Mouse (Mus musculus) 416B (cell line): Measurements from ENCODE around the gene Pnpla8.
"Not testable (repeated sequence)": the region's sequence is repeated elsewhere in the genome, so short reads cannot be mapped to it uniquely, and the experiment has no call there.

Experiments
- DNase-seq: peaks from one replicate; pipeline ENCODE4 v3.0.0; 2011; ENCODE audit warnings: low read depth

Pnpla8 gene

DNA sequence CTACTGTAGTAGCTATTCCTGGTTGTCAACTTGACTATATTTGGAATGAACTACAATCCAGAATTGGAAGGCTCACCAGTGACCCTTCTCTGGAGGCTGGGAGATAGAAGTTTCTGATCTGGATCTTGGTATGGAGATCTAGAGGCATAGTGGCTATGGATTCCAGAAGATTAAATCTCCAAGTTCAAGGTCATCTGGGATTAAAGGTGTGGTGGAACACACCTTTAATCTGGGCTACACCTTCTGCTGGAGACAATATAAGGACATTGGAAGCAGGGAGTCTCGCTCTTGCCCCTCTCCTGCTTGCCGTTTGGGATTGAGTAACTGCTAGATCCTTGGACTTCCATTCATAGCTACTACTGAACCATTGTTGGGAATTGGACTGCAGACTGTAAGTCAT lies at the start of gene Pnpla8:
Gene Pnpla8, plus strand, starts transcription at position 301 of the 400 bp plus-strand sequence.
- not testable (repeated sequence) for DNase-seq

DNA sequence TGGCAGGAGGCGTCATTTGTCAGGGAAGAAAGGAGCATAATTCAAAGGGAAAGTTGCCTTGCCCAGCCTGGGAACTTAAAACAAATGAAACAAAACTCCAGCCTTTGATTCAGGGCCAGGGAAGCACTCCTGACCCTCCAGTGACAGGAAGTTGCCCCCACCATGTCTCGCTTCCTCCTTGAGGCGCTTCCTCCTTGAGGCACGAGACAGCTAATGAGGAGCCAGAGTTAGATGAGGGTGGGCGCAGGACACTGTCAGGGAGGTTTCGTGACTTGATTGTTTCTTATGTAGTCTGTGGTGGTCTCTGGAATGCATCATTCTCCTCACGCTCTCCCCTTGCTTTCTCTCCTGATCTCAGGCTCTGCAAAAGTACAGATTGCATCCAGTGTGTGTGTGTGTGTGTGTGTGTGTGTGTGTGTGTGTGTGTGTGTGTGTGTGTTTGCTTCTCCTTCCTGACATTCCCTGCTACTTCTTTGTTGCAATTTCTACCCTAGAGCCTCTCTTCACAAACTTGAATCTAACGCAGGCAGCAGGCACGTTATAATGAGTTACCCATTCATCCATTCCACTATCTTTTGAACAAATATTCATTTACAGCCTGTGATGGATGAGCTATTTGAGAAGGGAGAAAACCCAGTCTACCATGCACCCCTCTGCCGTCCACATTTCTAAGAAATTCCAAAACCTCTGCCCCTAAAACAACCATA lies 44.7 kb upstream of the Pnpla8 start:
- no peak for DNase-seq

DNA sequence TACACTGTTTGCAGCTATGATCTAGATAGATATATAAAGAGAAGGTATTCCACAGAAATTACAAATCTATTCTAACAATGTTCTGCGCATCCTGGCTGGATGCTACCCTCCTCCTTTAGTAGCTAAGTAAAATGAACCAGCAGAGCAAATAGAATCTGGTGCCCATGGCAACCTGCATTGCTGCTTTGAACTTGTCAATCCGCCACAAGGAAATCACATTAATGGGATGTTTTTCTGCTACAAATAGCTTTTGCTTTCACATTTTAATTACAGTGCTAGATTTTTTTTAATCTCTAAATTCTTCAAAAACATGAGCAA lies 44.2 kb upstream of the Pnpla8 start:
- DNase-seq: no peak

DNA sequence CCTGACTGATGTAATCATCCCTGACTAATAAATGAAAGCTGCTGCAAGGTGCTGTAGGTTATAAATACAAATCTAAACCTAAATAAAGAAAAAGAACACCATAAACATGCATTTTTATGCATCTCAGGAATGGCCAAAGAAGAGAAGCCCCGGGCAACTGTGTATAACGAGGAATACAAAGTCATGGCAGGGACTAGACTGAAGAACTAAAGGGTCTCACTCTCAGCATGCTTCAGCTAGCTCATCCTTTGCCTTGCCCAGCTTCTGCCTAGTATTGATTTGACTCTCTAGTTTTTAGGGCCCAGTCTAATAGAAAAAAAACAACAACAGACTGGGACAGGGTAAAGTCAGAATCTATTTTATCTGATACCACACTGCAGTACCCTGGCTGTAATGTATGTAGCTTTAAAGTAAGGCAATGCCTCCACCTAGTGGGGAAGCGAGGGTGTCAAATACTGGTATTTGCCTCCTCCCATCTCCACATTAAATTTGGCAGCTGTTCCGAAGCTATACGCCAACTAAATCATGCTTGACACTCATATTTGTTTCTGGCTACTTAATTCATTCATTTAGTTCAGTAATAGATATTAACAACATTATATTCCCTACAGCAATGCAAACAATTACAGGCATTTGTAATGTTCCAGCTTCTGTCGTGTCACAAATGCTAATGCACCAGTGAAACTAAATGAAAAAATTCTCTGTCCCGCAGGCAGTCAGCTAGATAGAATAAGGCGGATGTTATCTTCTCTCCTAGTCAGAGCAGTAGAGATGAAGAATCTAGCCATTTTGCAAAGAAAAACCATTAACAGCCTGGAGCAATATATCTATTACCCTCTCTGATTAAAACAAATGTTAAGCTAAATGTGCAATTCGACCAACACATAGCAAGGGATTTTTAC lies 39.8 kb upstream of the Pnpla8 start:
- DNase-seq: peak; percentile 72

DNA sequence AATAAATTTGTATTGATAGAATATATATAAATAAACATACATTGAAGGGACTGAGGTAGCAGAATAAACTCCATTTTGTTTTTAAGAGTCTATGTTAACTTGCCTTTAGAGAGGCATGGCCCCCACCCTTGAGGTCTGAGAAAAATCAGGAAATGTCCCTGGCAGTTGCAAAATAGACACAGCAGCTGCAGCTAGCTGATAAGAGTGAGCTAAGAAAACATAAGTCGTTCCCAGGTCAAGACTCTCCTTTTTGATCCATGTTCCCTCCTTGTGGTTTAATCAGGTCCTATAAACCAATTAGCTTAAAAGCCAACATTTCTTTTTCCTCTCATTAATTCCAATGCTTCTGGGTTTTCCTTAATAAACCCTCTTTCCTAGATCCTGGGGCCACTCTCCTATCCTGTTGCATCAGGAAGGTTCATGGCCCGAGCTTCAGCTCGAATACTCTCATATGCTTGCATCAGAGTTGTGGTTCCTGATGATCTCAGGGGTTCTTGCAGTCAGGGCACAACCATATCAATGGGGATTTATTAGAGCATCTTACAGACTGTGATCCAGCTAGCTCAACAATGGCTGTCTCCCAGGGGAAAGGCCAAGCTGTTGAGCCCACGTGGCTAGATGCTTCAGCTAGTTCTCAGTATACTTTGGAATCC lies 23.2 kb upstream of the Pnpla8 start:
- DNase-seq: peak; percentile 94

DNA sequence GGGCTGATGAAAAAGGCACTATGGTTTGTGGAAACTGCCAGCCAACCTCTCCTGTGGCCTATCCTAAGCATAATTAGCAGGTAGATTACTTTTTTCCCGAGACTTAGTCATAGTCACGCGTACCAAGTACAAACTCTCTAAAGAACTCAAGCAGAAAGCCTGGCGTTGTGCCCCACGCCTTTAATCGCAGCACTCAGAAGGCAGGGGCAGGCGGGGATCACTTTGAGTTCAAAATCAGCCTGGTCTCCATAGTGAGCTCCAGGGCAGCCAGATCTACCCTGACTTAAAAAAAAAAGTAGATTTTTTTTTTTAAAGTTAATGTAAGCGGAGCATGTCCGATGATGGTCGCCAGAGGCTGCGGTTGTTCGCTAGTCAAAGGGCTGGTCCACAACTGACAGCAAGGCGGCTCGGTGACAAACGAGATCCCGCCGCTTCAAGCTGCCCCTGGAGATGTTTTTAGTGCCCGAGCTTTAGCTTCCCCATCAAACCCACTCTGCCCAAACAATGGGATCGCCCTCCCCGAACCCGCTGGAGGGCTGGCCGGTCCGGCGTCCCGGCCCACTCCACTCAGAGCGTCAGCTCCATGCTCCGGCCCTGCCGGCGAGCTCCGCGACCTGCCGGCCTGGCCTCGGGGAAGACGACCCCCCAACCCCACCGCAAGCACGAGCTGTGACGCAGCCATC lies 11.9 kb upstream of the Pnpla8 start:
- DNase-seq: peak; percentile 57

DNA sequence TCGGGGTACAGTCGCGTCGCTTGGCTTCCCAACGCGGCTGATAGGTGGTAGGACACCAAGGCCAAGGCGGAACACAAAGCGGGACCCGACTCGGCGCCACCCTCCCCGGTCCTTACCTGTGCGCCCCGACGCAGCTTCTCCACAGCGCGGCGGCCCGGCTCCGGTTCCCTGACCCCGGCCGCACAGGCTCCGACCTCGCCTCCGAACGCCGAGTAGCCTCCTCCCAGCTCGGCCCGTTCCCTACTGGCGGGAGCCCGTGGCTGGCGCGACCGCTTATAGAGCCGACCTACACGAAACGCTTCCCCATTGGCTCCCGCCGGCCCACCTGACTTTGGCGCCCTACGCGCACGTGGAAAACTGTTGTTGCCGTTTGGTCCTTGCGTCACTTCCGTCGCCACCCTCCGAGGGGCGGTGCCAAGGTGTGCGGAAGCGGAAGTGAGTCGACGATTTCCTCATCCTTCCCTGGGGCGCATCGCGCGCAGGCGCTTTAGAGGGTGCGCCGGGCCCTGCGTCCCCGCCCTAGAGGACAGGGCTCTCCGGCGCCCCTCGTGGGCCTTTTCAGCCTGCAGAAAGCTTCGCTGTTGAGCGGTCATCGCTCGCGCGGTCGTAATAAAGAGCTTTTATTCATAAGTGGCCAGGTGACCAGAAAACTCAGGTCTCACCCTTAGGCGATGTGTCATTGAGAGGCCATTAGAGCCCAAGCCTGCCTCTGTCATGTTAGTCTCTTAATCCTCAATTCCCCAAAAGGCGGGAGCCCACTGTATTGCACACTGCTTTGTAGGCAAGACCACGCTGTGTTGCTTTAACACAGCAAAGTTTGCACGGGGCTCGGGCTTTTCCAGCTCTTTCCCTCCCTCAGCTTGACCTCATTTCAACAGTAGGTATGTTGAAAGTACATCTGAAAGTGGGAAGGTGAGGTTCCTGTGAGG lies 11.1 kb upstream of the Pnpla8 start, which contains the start of gene Dnajb9:
Gene Dnajb9, minus strand, starts transcription at position 503 of the 929 bp plus-strand sequence.
- peak; percentile 94 for DNase-seq

DNA sequence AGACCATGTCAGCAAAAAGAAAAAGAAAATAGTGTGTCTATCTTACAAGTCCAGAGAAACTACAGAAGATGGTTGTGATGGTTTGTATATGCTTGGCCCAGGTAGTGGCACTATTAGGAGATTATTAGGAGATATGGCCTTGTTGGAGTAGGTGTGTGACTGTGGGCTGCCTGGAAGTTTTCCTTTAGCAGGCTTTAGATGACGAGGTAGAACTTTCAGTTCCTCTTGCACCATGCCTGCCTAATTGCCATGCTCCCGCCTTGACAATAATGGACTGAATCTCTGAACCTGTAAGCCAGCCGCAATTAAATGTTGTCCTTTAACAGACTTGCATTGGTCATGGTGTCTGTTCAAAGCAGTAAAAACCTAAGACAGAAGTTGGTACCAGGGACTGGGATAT lies 9.6 kb upstream of the Pnpla8 start:
- DNase-seq: no peak

DNA sequence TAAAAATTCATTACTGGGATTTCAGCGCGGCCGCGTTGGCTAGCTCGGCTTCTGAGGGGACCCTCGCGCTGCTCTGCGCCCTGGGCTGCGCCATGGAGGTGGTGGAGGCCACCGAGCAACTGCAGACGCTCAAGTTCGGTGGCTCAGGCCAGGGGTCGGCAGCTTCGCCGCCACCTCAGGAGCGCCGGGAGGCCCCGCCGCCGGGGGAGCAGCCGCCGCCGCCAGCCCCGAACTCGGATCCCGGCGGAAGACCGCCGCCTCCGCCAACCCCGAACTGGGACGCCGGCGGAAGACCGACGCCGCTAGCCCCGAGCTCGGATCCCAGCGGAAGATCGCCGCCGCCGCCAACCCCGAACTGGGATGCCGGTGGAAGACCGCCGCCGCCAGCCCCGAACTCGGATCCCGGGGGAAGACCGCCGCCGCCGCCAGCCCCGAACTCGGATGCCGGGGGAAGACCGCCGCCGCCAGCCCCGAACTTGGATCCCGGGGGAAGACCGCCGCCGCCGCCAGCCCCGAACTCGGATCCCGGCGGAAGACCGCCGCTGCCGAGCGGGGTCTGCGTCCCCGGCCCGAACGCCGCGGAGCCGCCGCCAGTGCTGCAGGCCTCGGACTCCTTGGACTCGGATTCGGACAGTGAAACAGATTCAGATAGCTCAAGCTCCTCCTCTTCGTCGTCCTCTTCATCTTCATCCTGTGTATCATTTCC lies 634 bp downstream of the Pnpla8 start:
- DNase-seq: no peak

DNA sequence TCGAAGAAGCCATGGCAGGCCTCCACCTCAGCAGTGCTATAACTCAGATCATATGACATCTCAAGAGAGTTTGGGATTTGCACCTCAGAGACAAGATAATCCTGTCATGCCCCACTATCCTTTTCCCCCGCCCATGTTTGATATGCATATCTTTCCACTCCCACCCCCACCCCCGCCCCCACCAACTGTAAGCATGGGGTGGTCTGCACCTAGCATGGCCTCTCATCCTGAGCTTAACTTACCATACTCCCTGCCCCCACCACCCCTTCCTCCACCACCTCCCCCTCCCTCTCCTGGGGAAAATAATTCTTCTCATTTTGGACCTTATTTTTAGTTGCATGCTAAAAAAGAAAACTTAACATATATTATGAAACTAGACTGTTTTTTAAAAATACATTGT lies 1.9 kb downstream of the Pnpla8 start:
- DNase-seq: no peak

DNA sequence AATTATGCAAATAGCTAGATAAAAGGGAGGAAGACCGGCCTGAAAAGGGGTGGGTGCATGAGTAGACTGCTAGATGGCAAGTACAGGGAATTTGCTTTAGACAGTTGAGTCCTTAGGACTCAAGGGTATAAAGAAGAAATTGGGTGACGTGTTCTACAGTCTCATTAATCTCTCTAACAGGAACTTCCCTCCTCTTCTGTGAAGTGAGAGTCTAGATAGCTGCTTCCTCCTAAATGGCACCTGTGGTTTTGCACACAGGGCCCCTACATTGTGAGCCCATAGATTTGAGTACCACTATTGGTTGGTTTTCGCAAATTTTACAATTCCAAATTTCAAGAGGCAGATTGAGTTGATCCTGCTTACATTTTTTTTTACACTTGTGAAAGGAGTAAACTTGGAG lies 3.5 kb downstream of the Pnpla8 start:
- DNase-seq: peak; percentile 8

DNA sequence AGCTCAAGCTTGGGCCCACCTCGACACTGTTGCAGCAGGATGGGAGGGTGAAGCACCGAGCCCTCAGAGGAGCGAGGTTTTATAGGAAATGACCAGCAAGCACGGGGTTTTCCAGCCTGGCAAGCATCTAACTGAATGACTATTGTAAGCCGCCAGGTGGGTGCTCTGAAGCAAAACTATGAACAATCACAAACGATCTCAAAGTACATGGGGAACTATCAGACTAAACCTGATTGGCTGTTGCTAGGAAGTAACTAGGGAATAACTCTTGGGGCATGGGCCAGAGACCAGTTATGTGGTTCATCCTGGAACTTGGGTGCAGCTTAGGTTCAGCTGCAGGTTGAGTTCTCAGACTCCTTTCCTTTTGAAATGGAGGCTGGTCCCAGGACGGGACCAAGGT lies 19.9 kb downstream of the Pnpla8 start:
- DNase-seq: no peak

DNA sequence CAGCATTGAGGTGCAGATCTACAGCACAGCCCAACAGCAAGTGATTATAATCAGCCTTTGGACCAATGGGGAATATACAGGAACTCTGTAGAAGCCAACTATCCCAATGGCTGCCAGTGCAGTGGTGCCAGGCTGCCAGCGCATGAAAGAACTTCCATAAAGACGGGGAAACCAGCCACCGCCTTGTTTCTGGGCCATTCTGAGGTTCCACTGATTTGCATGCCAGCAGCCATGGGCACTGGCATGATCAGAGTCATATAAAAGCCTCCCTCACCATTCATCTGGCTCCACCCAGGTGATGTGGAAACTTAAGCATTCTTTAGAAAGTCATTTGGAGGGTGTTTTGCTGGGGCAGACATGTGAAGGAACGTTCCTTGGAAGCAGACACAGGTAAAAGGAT lies 21.2 kb downstream of the Pnpla8 start:
- DNase-seq: no peak

DNA sequence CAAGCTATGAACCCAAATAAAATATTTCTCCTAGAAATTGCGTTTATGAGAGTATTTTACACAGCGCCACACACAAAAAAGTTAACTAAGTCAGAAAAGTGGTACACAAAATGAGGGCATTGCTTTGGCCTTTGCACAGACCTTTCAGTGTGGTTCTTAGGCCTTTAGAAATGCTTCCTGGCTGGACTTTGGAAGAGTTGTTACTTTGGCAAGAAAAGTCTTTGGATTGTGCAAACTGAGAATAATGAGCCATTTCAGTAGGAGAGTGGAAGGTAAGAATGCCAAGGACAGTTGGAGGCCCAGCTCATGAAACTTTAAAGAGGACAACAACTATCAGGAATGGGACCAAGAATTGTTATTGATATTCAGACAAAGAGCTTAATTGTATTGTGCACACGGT lies 24.6 kb downstream of the Pnpla8 start:
- no peak for DNase-seq

DNA sequence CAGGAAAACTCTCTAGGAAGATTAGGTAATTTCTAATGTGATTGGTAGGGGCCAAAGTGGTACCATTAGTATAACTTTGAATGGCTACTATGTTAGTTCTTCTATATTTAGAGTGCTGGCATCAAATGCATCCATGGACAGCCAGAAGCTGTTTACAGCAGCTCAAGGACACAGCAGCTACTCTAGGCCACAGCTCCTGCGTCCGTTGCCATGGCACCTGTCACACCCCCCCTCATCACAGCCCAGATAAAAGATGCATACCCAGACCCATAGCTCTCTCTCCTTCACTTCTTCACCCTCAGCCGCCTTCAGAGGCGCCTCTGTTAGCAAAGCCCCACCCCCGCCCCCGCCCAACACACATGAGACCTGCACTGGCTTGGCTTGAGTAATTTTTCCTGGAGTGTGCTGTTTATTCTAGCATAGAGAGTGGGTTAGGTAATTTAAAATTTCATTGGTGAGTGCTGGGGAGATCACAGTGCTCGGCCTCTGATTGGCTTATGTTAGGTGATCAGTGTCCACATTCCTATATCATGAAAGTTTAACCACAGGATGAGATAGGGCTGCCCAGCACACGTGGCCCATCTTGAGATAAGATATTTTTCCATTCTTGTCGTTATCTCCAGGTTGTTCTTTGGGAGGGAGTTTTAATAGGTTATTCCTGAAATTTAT lies 27.3 kb downstream of the Pnpla8 start:
- DNase-seq: peak; percentile 20

DNA sequence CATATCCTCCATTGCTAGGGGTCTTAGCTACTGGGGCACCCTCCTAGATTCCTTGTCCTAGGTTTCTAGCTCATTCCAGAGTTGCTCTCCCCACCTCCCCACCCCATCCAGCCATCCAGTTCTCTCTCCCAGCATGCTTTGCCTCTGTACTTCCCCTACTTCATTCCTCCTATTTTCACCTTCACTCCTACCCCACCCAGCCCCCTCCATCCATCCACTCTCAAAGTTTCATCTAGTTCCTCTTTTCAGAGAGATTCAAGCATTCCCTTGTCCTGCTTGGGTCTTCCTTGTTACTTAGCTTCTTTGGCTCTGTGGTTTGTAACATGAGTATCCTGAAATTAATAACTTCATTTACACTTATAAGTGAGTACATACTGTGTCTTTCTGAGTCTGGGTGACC lies 41.4 kb downstream of the Pnpla8 start:
- no peak for DNase-seq

DNA sequence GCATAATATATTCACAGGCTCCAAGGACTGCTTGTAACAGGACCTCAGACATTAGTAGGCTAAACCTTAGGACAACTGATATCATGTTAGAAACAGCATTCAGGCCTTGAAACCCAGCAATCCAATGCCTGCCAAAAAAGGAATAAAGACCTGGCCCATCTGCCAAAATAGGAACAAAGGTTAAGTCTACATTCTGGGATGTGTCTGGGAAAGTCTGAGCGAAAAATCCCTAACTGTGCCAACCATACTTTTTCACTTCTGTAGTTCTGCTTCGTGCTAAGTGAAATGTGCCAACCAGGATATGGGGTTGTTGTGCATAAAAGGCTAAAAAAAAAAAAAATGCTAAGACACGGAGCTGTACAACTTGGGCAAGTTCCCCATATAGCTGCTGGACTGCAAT lies 44.5 kb downstream of the Pnpla8 start:
- DNase-seq: no peak

DNA sequence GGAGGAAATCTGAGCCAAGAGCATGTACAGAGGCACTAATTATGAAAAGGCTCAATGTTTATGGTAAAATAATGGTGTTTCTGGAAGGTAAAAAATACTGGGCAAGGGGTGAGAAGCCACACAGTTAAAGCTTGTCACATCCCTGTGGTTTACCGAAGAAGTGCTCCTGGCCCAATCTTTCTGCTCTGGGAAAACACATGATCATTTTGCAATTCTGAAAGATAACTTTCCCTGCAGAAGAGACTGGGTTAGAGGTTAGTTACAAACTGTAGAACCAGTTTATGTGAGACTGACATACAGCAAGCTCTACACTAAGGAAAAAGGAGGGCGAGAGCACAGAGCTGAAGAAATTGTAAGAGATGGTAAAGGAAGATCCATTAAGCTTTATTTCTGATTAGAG lies 46.0 kb downstream of the Pnpla8 start:
- no peak for DNase-seq

DNA sequence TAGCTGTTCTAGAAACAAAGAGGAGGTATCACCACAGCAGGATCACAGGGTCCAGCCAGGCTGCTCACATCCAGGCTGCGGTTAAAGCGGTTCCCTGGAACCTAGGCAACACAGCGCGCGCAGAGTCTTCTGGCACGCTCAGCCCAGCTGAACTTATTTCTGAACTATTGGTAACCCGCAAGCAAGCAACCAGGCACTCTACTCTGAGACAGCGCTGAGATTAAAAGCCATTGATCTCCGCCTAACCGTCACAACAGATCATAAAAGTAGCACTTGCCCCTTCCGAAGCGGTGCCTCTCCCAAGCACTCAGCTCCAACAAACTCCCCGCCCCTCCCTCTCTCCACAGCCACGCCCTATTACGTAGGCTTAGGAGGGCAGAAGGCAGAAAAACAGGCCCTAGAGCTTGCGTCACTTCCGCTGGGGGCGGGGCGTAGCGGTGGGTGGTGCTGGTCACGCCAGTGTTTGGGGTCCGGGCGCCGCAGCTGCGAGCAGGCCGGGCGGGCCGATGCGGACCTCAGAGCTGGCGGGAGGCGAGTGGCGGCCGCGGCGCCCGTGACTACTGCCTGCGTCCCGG lies 47.6 kb downstream of the Pnpla8 start:
- DNase-seq: peak; percentile 97
